Mouse (Mus musculus) MEL (cell line): ENCODE data around the gene Sema3a. TPM values are rescaled to one million over a fixed set of nuclear protein-coding genes. Genes with fewer than 3 reads are reported as not detected.

Experiments
- DNase-seq: peaks from one replicate; pipeline ENCODE4 v3.0.0; 2011; ENCODE audit warnings: low read depth, low spot score
- H3K27ac ChIP-seq: 2 replicates; pipeline ENCODE4 v1.5.1; 2012; ENCODE audit warnings: low read depth, mild to moderate bottlenecking, control low read depth, low read length, moderate library complexity; ENCODE audit not compliant: control insufficient read depth
- H3K27me3 ChIP-seq, 2 experiments: fragments of 150-350 bp in 1 of 2; sonication (generic) in 1 of 2; 2 replicates each; pipeline ENCODE4 v1.6.1; 2012; ENCODE audit warnings: low read length in 2 of 2, mild to moderate bottlenecking in 2 of 2, improper control_type of control experiment in 1 of 2, moderate library complexity in 1 of 2; ENCODE audit not compliant: insufficient read depth in 2 of 2, control insufficient read depth in 1 of 2
- H3K36me3 ChIP-seq, 2 experiments: 2 replicates each; pipeline ENCODE4 v1.6.1; 2012 to 2014; ENCODE audit warnings: low read length in 2 of 2, improper control_type of control experiment in 1 of 2, inconsistent platforms in 1 of 2, mild to moderate bottlenecking in 1 of 2; ENCODE audit not compliant: insufficient read depth in 2 of 2, control insufficient read depth in 1 of 2
- H3K4me1 ChIP-seq, 2 experiments: fragments of 150-350 bp in 1 of 2; sonication (generic) in 1 of 2; 2 replicates each; pipeline ENCODE4 v1.6.1; 2012; ENCODE audit warnings: low read length in 2 of 2, improper control_type of control experiment in 1 of 2, mild to moderate bottlenecking in 1 of 2; ENCODE audit not compliant: insufficient read depth in 2 of 2, control insufficient read depth in 1 of 2
- H3K4me3 ChIP-seq, 2 experiments: fragments of 150-350 bp in 1 of 2; sonication (generic) in 1 of 2; 2 replicates each; pipeline ENCODE4 v1.5.1; 2012; ENCODE audit warnings: low read depth in 2 of 2, low read length in 2 of 2, mild to moderate bottlenecking in 2 of 2, moderate library complexity in 2 of 2, control low read depth in 1 of 2, improper control_type of control experiment in 1 of 2; ENCODE audit not compliant: control insufficient read depth in 1 of 2, insufficient read depth in 1 of 2
- H3K79me2 ChIP-seq: 2 replicates; pipeline ENCODE4 v1.6.1; 2012; ENCODE audit warnings: mild to moderate bottlenecking, low read length, moderate library complexity; ENCODE audit not compliant: control insufficient read depth, poor library complexity, insufficient read depth
- H3K9ac ChIP-seq: 2 replicates; pipeline ENCODE4 v1.6.1; 2012; ENCODE audit warnings: low read depth, mild to moderate bottlenecking, control low read depth, low read length, moderate library complexity; ENCODE audit not compliant: control insufficient read depth, poor library complexity, severe bottlenecking
- H3K9me3 ChIP-seq: fragments of 150-350 bp; sonication (generic); replicated peaks from 2 replicates; pipeline ENCODE4 v1.6.1; 2012; ENCODE audit warnings: mild to moderate bottlenecking, low read length, improper control_type of control experiment, moderate library complexity; ENCODE audit not compliant: insufficient read depth
- BHLHE40 ChIP-seq: IDR thresholded peaks from 2 replicates; pipeline ENCODE4 v1.6.1; 2012; ENCODE audit warnings: low read depth, mild to moderate bottlenecking, inconsistent platforms, low read length, improper control_type of control experiment, borderline replicate concordance
- E2F4 ChIP-seq: IDR thresholded peaks from 2 replicates; pipeline ENCODE4 v1.6.1; 2011; ENCODE audit warnings: low read depth, low read length, improper control_type of control experiment, borderline replicate concordance
- ELF1 ChIP-seq: IDR thresholded peaks from 2 replicates; pipeline ENCODE4 v1.6.1; 2014; ENCODE audit warnings: low read depth, mild to moderate bottlenecking, inconsistent platforms, low read length, improper control_type of control experiment, moderate library complexity
- GABPA ChIP-seq: IDR thresholded peaks from 2 replicates; pipeline ENCODE4 v1.6.1; 2012; ENCODE audit warnings: low read depth, mild to moderate bottlenecking, inconsistent platforms, low read length, improper control_type of control experiment, moderate library complexity
- GATA1 ChIP-seq: IDR thresholded peaks from 2 replicates; pipeline ENCODE4 v1.6.1; 2011; ENCODE audit warnings: low read depth, low read length, improper control_type of control experiment
- HCFC1 ChIP-seq: IDR thresholded peaks from 2 replicates; pipeline ENCODE4 v1.6.1; 2012; ENCODE audit warnings: low read depth, mild to moderate bottlenecking, inconsistent platforms, low read length, improper control_type of control experiment, moderate library complexity
- JUND ChIP-seq: IDR thresholded peaks from 2 replicates; pipeline ENCODE4 v1.6.1; 2011; ENCODE audit warnings: low read depth, mild to moderate bottlenecking, improper control_type of control experiment, low read length
- MAX ChIP-seq: IDR thresholded peaks from 2 replicates; pipeline ENCODE4 v1.6.1; 2011; ENCODE audit warnings: low read length, improper control_type of control experiment
- MAZ ChIP-seq: IDR thresholded peaks from 2 replicates; pipeline ENCODE4 v1.6.1; 2012; ENCODE audit warnings: low read depth, mild to moderate bottlenecking, inconsistent platforms, low read length, improper control_type of control experiment
- MEF2A ChIP-seq: IDR thresholded peaks from 2 replicates; pipeline ENCODE4 v1.6.1; 2014; ENCODE audit warnings: low read depth, mild to moderate bottlenecking, inconsistent platforms, low read length, improper control_type of control experiment; ENCODE audit not compliant: poor library complexity, insufficient replicate concordance, severe bottlenecking; ENCODE audit errors: extremely low read depth
- NELFE ChIP-seq: IDR thresholded peaks from 2 replicates; pipeline ENCODE4 v1.6.1; 2011; ENCODE audit warnings: low read depth, low read length, improper control_type of control experiment
- POLR2AphosphoS5 ChIP-seq: IDR thresholded peaks from 2 replicates; pipeline ENCODE4 v1.6.1; 2012; ENCODE audit warnings: low read depth, borderline replicate concordance, mild to moderate bottlenecking, inconsistent platforms, low read length, moderate library complexity, mixed read lengths
- UBTF ChIP-seq: IDR thresholded peaks from 2 replicates; pipeline ENCODE4 v1.6.1; 2012; ENCODE audit warnings: low read depth, mild to moderate bottlenecking, inconsistent platforms, low read length, improper control_type of control experiment, moderate library complexity, borderline replicate concordance; ENCODE audit not compliant: insufficient read depth
- USF1 ChIP-seq: IDR thresholded peaks from 2 replicates; pipeline ENCODE4 v1.6.1; 2014; ENCODE audit warnings: low read depth, mild to moderate bottlenecking, inconsistent platforms, low read length, improper control_type of control experiment, moderate library complexity
- USF2 ChIP-seq, 2 experiments: IDR thresholded peaks; 2 replicates each; pipeline ENCODE4 v1.6.1; 2011 to 2012; ENCODE audit warnings: improper control_type of control experiment in 2 of 2, low read length in 2 of 2, borderline replicate concordance in 1 of 2, inconsistent platforms in 1 of 2, low read depth in 1 of 2, mild to moderate bottlenecking in 1 of 2; ENCODE audit not compliant: insufficient read depth in 1 of 2
- ZC3H11A ChIP-seq: IDR thresholded peaks from 2 replicates; pipeline ENCODE4 v1.6.1; 2012; ENCODE audit warnings: low read depth, mild to moderate bottlenecking, inconsistent platforms, low read length, improper control_type of control experiment
- ZKSCAN1 ChIP-seq: IDR thresholded peaks from 2 replicates; pipeline ENCODE4 v1.6.1; 2012; ENCODE audit warnings: low read depth, mild to moderate bottlenecking, inconsistent platforms, low read length, improper control_type of control experiment, moderate library complexity
- ZMIZ1 ChIP-seq: IDR thresholded peaks from 2 replicates; pipeline ENCODE4 v1.6.1; 2012; ENCODE audit warnings: low read depth, mild to moderate bottlenecking, inconsistent platforms, low read length, improper control_type of control experiment, moderate library complexity
- polyA plus RNA-seq, 2 experiments: library from polyadenylated mRNA; stranded (reverse) in 1 of 2; unstranded in 1 of 2; fragments of >175 nt in 1 of 2; fragments of >200 nt in 1 of 2; gene quantifications; 2 replicates each; pipeline versions ENCODE4 v1.2.1 to v1.2.4; 2012; ENCODE audit warnings: low replicate concordance in 2 of 2, low read depth in 1 of 2; ENCODE audit not compliant: insufficient read length in 2 of 2, insufficient read depth in 1 of 2, missing spikeins in 1 of 2
- total RNA-seq: library from RNA; depleted of rRNA; stranded (reverse); fragments of 300-350 nt; gene quantifications from 2 replicates; pipeline ENCODE4 v1.2.3, GENCODE M21; 2012

Gene Sema3a
- total and polyA plus RNA-seq, 3 experiments: not detected

GRCm38 (mm10) chr5:13387679-13388078, 262.5 kb downstream of the Sema3a start:
- TF ChIP-seq GATA1 (no peak), HCFC1 (no peak), MAZ (no peak), JUND (no peak), ZC3H11A (no peak), NELFE (no peak), MEF2A (no peak), UBTF (no peak), ZKSCAN1 (no peak), E2F4 (no peak), USF2 (IDR thresholded peaks at IDR 0.05; ENCODE audit: borderline replicate concordance in 1 of 2, insufficient read depth in 1 of 2, low read depth in 1 of 2, low read length in 2 of 2) (no peak), USF1 (no peak), GABPA (no peak), MAX (no peak), ELF1 (no peak), BHLHE40 (no peak), POLR2AphosphoS5 (no peak), ZMIZ1 (no peak)

GRCm38 (mm10) chr5:13389995-13390394, 264.8 kb downstream of the Sema3a start:
- TF ChIP-seq ZC3H11A: no peak
- TF ChIP-seq USF2 (IDR thresholded peaks at IDR 0.05; ENCODE audit: borderline replicate concordance in 1 of 2, insufficient read depth in 1 of 2, low read depth in 1 of 2, low read length in 2 of 2): no peak
- no peak for TF ChIP-seq NELFE
- TF ChIP-seq JUND: no peak
- TF ChIP-seq, all 39 proteins: peak for 0
- H3K27ac ChIP-seq: no peak overlapping the region
- H3K27me3 ChIP-seq: no peaks in the 10 kb centered on the region
- no peak for DNase-seq
- no peaks in the 10 kb centered on the region for H3K79me2 ChIP-seq
- no peaks in the 10 kb centered on the region for H3K9me3 ChIP-seq
- no peaks in the 10 kb centered on the region for H3K36me3 ChIP-seq
- no peaks in the 10 kb centered on the region for H3K4me1 ChIP-seq
- H3K9ac ChIP-seq: no peak overlapping the region
- no peak overlapping the region for H3K4me3 ChIP-seq

More at GRCm38 (mm10) chr5:13387679-13388078, 262.5 kb downstream of the Sema3a start:
- no peaks in the 10 kb centered on the region for H3K4me1 ChIP-seq
- H3K27me3 ChIP-seq: no peaks in the 10 kb centered on the region
- H3K4me3 ChIP-seq: no peak overlapping the region
- H3K9ac ChIP-seq: no peak overlapping the region
- no peaks in the 10 kb centered on the region for H3K79me2 ChIP-seq
- H3K9me3 ChIP-seq: no peaks in the 10 kb centered on the region
- H3K27ac ChIP-seq: no peak overlapping the region
- no peaks in the 10 kb centered on the region for H3K36me3 ChIP-seq
- DNase-seq: no peak
